Mouse (Mus musculus) midbrain, embryonic 14.5 days (tissue): Measurements from ENCODE around the gene Snrnp35. TPM values are rescaled to one million over a fixed set of nuclear protein-coding genes. Genes with fewer than 3 reads are reported as not detected.
"Not testable (repeated sequence)": the region's sequence is repeated elsewhere in the genome, so short reads cannot be mapped to it uniquely, and the experiment has no call there.

Source experiments
- ATAC-seq: fragments of 200-750 bp; cut with Nextera tagmentation; 2 replicates; pipeline ENCODE4 v1.8.0; 2017; ENCODE audit warnings: moderate number of reproducible peaks, moderate library complexity; ENCODE audit not compliant: low FRiP score, low TSS enrichment
- DNase-seq: peaks from one replicate; pipeline ENCODE4 v3.0.0-alpha.2; 2015
- H3K27ac ChIP-seq: fragments of 300-500 bp; sonication (generic); replicated peaks from 2 replicates; pipeline ENCODE4 v1.5.1; 2014; ENCODE audit warnings: mild to moderate bottlenecking, low read depth, low read length, moderate library complexity
- H3K27me3 ChIP-seq: fragments of 300-500 bp; sonication (generic); 2 replicates; pipeline ENCODE4 v1.6.1; 2014; ENCODE audit warnings: low read length, control low read depth, mixed read lengths; ENCODE audit not compliant: control insufficient read depth, insufficient read depth
- H3K36me3 ChIP-seq: fragments of 300-500 bp; sonication (generic); 2 replicates; pipeline ENCODE4 v1.6.1; 2014; ENCODE audit warnings: low read length, control low read depth; ENCODE audit not compliant: control insufficient read depth, insufficient read depth
- H3K4me1 ChIP-seq: fragments of 300-500 bp; sonication (generic); 2 replicates; pipeline ENCODE4 v1.6.1; 2014; ENCODE audit warnings: mild to moderate bottlenecking, antibody characterized with exemption, low read length, control low read depth; ENCODE audit not compliant: control insufficient read depth, insufficient read depth
- H3K4me2 ChIP-seq: fragments of 300-500 bp; sonication (generic); 2 replicates; pipeline ENCODE4 v1.6.1; 2014; ENCODE audit warnings: mild to moderate bottlenecking, low read length, moderate library complexity
- H3K4me3 ChIP-seq: fragments of 300-500 bp; sonication (generic); replicated peaks from 2 replicates; pipeline ENCODE4 v1.5.1; 2014; ENCODE audit warnings: low read depth, low read length
- H3K9ac ChIP-seq: fragments of 300-500 bp; sonication (generic); replicated peaks from 2 replicates; pipeline ENCODE4 v1.6.1; 2014; ENCODE audit warnings: mild to moderate bottlenecking, low read length, moderate library complexity
- H3K9me3 ChIP-seq: fragments of 300-500 bp; sonication (generic); 2 replicates; pipeline ENCODE4 v1.6.1; 2016; ENCODE audit warnings: low read length, control low read depth, mixed read lengths; ENCODE audit not compliant: control insufficient read depth
- WGBS: fragments of 180-500 bp; shearing (Covaris S2); extraction: QIAGEN DNeasy Blood & Tissue Kit; methylation state at CpG from one replicate; pipeline ENCODE4 v1.1.7; 2014; 5-methylcytosine and 5-hydroxymethylcytosine counted together
- polyA plus RNA-seq: library from polyadenylated mRNA; unstranded; fragments of >200 nt; fragmentation: Nextera tagmentation; extraction: Ambion mirVana; gene quantifications from 2 replicates; pipeline ENCODE4 v1.2.1, GENCODE M21; 2014

The Snrnp35 gene
- polyA plus RNA-seq, 1 experiment from 2014 or later, result 8.9 TPM

GRCm38 (mm10) chr5:124493455-124493854 is 10.5 kb downstream of the Snrnp35 start:
- no peaks in the 10 kb centered on the region for H3K27me3 ChIP-seq
- H3K4me1 ChIP-seq, result no peaks in the 10 kb centered on the region
- peaks cover 44% of the 10 kb centered on the region for H3K36me3 ChIP-seq
- no peak for DNase-seq
- H3K4me2 ChIP-seq, result no peak overlapping the region
- H3K4me3 ChIP-seq, result no peak overlapping the region
- H3K27ac ChIP-seq, result no peak overlapping the region
- no peak for ATAC-seq
- no peak overlapping the region for H3K9ac ChIP-seq
- no peaks in the 10 kb centered on the region for H3K9me3 ChIP-seq
- WGBS, result 91% methylated on average over 11 of the region's 11 CpGs

DNA sequence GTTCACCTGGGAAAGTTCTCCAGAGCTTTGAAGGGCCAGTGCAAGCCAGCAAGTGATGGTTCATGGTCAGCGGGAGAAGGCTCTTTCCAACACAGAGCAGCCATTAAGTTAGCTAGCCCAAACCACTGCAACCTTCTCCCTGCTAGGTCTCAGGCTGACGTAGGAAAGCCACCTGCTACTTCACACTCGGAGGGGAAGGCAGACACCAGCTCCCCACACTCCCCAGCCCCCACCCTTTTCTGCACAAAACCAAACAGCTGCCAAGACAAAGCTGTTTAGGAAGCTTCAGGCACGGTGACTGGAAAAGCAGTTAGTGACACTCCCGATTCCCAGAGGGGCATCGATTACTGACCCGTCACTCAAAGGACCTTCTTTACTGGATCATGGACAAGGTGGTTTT is 12.6 kb downstream of the Snrnp35 start:
- H3K9ac ChIP-seq, result no peak overlapping the region

DNA sequence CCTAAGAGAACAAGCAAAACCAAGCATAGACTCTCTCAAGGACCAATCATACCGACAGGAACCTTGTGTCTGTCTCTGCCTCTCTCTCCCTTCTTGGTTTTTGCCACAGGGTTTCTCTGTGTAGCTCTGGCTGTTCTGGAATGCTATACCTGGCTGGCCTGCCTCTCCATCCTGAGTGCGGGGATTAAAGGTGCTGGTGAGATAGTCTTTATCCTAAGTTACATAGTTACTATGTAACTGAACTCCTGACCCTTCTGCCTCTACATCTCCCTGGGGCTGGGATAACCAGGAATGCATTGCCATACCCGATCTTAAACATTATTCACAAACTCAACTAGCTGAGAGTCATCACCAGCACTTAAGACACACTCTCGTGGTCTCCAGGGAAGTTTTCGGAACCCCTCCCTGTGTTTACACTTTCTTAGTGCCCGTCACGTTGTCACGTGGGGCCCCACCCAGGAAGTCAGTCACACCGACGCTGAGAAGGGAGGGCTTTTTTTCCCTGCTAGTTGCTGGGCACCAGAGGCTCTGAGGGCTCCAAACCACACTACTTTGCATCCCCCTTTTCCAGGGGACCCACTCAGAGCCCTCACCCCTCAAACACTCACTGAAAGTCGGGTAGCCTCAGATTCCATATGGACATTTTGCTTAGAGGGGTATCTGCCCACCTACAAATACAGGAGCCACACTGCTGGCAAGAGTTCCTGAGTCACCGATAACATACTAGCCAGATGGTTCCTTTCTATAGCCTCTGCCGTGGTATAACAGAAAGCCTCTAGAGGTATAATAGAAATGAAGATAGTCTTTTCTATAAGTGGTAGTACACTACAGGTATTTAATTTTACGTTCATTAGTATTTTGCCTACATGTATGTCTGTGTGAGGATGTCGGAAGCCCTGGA is 13.9 kb downstream of the Snrnp35 start:
- Histone ChIP-seq H3K36me3 (peaks cover 32% of the 10 kb centered on the region), H3K4me3 (no peak overlapping the region), H3K4me2 (no peak overlapping the region), H3K9ac (no peak overlapping the region), H3K27ac (no peak overlapping the region), H3K4me1 (no peaks in the 10 kb centered on the region), H3K9me3 (no peaks in the 10 kb centered on the region), H3K27me3 (no peaks in the 10 kb centered on the region)
- WGBS, result 84% methylated on average over 15 of the region's 15 CpGs
- DNase-seq (no peak), ATAC-seq (no peak)

More for the DNA sequence above, 12.6 kb downstream of the Snrnp35 start:
- no peaks in the 10 kb centered on the region for H3K9me3 ChIP-seq
- H3K27me3 ChIP-seq, result no peaks in the 10 kb centered on the region
- H3K4me1 ChIP-seq, result no peaks in the 10 kb centered on the region
- 60% methylated on average over 7 of the region's 7 CpGs for WGBS
- no peak overlapping the region for H3K4me3 ChIP-seq
- DNase-seq, result peak; percentile 15
- peaks cover 40% of the 10 kb centered on the region for H3K36me3 ChIP-seq
- ATAC-seq, result no peak
- H3K27ac ChIP-seq, result no peak overlapping the region
- H3K4me2 ChIP-seq, result no peak overlapping the region

DNA sequence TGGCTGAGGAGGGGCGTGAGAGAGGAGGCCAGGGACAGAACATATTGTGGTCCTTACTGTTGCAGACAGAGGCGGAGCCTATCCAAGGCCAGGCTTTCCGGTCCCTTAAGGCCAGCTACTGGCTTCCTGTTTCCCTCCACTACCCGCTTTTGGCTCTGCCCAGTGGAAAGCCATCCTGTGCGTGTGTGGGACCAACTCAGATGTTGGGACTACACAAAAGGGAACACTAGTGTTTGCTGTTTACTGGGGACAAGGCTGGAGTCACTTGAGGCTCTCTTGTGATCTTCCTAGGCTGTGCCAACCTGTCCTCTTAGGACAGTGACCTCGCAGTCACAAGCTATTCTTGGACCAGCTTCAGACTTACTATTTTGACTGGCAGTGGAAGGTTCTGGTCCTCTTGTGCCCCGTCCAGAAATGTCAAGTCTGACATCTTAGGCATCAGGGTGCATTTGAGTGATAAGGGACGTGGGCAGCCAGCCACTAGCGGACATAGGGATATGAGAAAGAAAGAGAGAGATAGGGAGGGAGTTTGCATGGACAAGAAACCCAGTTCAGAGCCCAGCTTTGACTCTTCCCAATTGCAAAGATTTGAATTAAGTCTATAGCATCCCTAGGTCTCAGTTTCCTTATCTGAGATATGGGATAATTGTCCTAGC is 15.4 kb downstream of the Snrnp35 start:
- Histone ChIP-seq H3K4me3 (no peak overlapping the region), H3K9ac (no peak overlapping the region), H3K27ac (no peak overlapping the region), H3K36me3 (peaks cover 25% of the 10 kb centered on the region), H3K4me2 (no peak overlapping the region), H3K27me3 (no peaks in the 10 kb centered on the region), H3K9me3 (no peaks in the 10 kb centered on the region), H3K4me1 (no peaks in the 10 kb centered on the region)
- DNase-seq, result no peak
- 77% methylated on average over 9 of the region's 9 CpGs for WGBS
- ATAC-seq, result no peak

DNA sequence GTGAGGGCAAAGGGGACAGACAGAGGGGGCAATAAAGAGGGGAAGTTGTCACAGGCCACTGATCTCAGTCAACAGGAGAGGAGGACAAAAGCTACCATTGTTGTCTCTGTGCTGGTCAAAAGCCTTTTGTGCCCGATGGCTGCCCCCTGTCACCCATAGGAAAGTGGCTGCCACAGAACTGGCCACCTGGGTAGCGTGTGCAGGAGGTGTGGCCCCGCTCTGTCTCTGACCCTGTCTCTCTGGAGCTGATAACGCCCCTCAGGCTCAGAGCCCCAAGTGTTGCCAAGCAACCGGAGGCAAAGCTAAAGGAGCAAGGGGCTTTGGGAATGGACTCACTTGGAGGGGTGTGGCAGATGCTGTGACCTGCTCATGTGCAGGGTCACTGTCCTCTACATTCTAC is 16.1 kb downstream of the Snrnp35 start:
- 11% methylated on average over 5 of the region's 5 CpGs for WGBS
- H3K9me3 ChIP-seq, result no peaks in the 10 kb centered on the region

DNA sequence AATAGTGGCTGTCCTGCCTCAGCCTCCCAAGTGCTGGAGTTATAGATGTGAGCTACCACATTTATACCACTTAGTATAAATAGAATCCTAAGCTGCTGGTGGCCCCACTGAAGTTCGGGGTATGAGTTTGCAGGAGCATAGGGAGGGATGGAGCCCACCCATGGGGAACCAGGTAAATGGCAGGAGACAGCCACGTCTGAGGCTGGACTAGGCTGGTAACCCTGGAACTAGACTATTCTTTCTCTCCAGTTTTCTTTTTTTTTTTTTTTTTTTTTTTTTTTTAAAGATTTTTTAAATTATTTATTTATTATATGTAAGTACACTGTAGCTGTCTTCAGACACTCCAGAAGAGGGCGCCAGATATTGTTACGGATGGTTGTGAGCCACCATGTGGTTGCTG is 17.1 kb downstream of the Snrnp35 start:
- not testable (repeated sequence) for H3K27ac ChIP-seq, DNase-seq, H3K9ac ChIP-seq, H3K9me3 ChIP-seq, H3K4me2 ChIP-seq, H3K4me1 ChIP-seq, H3K27me3 ChIP-seq, H3K4me3 ChIP-seq, ATAC-seq
- WGBS, result 83% methylated on average over 2 of the region's 4 CpGs
- peaks cover 18% of the 10 kb centered on the region for H3K36me3 ChIP-seq

More for the DNA sequence above, 16.1 kb downstream of the Snrnp35 start:
- DNase-seq (no peak), ATAC-seq (no peak)
- Histone ChIP-seq H3K4me2 (no peak overlapping the region), H3K27me3 (no peaks in the 10 kb centered on the region), H3K9ac (no peak overlapping the region), H3K4me1 (no peaks in the 10 kb centered on the region), H3K27ac (no peak overlapping the region), H3K4me3 (no peak overlapping the region), H3K36me3 (peaks cover 23% of the 10 kb centered on the region)

DNA sequence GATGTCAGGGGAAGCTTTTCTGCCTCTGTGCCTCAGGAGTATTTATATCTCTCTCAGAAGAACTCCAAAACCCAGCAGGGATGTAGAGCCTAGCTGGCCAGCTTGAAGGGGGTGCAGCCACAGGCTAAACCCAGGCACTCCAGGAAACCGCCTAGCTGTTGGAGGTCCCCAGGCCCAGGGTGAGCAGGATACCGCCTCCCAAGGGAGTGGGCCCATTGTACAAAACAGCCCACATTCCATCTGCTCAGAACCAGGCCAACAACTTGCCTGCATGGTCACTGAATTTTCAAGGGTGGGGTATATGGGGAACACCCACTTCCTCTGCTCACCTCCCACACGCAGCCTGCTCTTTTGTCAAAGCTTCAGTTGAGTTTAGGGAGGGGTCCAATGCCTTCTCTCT is 17.6 kb downstream of the Snrnp35 start:
- H3K27me3 ChIP-seq, result no peaks in the 10 kb centered on the region
- H3K36me3 ChIP-seq, result peaks cover 18% of the 10 kb centered on the region
- H3K9ac ChIP-seq, result no peak overlapping the region
- no peak overlapping the region for H3K4me2 ChIP-seq
- H3K9me3 ChIP-seq, result no peaks in the 10 kb centered on the region
- 95% methylated on average over 3 of the region's 3 CpGs for WGBS
- no peak for DNase-seq
- no peaks in the 10 kb centered on the region for H3K4me1 ChIP-seq
- ATAC-seq, result no peak
- no peak overlapping the region for H3K4me3 ChIP-seq
- no peak overlapping the region for H3K27ac ChIP-seq

DNA sequence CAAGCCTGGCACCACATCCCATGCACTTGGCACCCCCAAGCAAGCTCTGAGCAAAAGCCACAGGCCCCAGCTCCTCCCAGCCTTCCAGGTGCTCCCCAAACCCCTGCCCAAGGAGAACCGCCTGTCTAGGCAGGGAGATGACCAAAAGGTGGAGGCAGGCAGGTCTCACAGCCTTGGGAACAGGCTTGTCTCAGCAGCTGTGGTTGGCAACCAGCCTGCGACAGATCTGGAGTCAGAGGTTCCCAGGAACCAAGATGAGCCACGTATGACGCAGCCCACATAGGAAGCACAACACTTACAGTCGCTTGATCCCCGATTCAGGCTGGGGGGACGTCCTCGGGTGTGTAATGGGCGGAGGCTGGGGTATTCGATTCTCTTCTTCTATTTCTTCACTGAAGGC is 18.6 kb downstream of the Snrnp35 start:
- H3K4me2 ChIP-seq, result no peak overlapping the region
- no peak overlapping the region for H3K4me3 ChIP-seq
- no peaks in the 10 kb centered on the region for H3K9me3 ChIP-seq
- peaks cover 18% of the 10 kb centered on the region for H3K36me3 ChIP-seq
- no peak for DNase-seq
- no peak for ATAC-seq
- no peak overlapping the region for H3K9ac ChIP-seq
- H3K27ac ChIP-seq, result no peak overlapping the region
- H3K27me3 ChIP-seq, result no peaks in the 10 kb centered on the region
- H3K4me1 ChIP-seq, result no peaks in the 10 kb centered on the region
- WGBS, result 94% methylated on average over 10 of the region's 10 CpGs

DNA sequence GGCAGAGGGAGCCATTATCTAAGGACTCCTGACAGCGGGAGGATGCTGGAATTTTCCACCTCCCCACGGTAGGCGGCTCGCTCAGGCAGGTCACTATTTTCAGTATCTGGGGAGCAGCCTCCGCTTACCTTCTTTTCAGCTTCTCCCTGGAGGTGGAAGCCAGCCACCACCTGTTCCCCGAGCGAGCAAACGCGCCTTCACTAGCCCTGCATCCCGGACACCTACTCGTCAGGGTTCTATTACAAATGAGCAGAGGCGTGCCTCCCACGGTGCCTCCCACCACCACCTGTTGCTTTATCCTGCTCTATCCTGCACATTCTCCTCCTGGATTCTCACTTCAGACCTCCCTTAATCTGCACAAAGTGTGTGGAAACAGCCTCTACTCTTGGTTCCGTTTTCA is 20.8 kb downstream of the Snrnp35 start:
- 69% methylated on average over 14 of the region's 14 CpGs for WGBS
- H3K9me3 ChIP-seq, result no peaks in the 10 kb centered on the region
- no peak overlapping the region for H3K9ac ChIP-seq
- no peak overlapping the region for H3K27ac ChIP-seq
- no peak for ATAC-seq
- H3K4me2 ChIP-seq, result no peak overlapping the region
- no peak for DNase-seq
- H3K4me3 ChIP-seq, result no peak overlapping the region
- peaks cover 15% of the 10 kb centered on the region for H3K36me3 ChIP-seq
- no peaks in the 10 kb centered on the region for H3K27me3 ChIP-seq
- no peaks in the 10 kb centered on the region for H3K4me1 ChIP-seq
